Mouse (Mus musculus) Muller cell, postnatal 12 days (primary cell): ENCODE measurements at regions not wholly inside any gene's neighbourhood (a gene's known extent, or its start where the extent isn't known, plus 50 kb on each side); places are given as distances from the start of the nearest gene placed in this dataset.
A peak's percentile ranks its signal among the peaks of the same experiment; 100 is the strongest.

ENCODE experiments used
- DNase-seq: peaks from one replicate; pipeline ENCODE4 v3.0.0-alpha.2; 2015; ENCODE audit errors: inconsistent ontology term

DNA sequence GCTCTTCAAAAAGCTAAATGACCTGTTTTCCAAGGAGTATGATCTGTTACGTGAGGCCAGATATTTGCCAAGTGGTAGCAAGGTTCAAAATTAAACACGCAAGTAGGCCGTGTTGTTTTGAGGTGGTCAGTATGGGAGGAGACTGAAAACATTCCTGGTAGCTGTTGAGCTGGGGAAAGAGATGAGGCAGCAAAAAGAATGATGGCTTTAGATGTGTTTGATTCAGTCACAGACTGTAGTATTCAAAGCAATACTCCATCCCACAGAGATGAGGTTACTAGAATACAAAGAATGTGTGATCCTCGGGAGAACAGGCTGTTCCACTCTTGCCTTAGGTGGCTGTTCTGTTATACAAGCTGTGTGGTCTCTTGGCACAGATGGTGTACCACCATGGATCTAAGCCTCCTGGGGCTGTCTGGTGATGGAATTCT, 742.7 kb upstream of the Zeb2 start:
- DNase-seq = peak; percentile 83

DNA sequence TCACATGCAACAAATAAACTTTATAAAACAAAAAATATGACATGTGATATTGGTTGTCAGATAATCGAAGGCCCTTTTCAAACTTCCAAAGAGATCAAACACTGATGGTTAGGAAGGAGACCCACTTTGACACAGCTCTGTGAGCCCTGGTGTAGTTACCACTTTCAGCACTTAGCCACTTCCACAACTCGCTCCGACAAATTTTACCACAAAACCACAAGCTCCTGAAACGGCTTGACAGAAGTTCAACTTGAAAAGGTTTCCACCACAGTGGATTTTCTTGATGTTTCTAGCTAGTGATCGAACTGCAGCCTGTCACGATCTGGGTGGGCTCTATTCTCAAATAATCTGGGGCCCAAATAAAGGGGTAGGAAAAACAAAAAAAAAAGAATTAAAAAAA, 742.2 kb upstream of the Zeb2 start:
- no peak for DNase-seq

DNA sequence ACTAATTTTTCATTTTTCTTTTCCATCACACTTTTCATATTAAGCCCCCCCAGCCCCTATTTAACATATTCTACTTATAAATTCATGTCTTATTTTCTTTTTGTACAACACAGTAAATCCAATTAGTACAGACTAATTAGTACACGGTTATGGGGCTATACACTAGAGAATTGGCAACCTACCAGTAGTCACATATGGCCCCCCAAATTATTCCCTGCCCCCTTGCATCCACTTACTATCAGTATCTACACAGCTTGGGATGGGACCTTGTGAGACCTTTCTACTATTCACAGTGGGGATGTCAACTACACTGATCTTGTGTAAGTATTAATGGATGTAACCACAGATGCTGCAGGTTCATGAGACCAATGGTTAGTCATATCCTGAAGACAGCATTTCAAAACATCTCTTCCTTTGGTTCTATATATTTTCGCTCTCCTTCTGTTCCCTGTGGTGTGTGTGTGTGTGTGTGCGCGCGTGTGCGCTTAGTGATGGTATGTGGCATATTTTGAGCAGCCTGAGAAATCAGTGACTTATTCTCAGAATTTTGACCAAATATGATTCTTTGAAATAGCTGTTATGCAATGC, 732.9 kb upstream of the Zeb2 start:
- no peak for DNase-seq

DNA sequence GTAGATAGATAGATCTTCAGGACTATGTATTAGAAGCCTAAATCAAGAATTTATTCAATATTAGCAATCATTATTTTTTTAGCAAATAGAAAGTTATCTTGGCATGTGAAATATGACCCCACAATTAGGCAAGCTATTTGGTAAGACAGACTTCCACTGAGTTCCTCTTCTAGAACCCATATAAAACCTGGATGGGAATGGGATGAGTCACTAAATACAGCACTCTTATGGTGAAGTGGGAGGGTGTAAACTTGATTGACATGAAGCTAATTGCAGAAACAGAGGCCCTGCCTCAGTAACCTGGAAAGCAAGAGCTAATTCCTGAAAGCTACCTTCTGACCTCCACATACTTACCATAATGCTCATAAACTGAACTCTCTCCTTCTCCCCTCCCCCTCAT, 723.2 kb upstream of the Zeb2 start:
- DNase-seq = no peak

DNA sequence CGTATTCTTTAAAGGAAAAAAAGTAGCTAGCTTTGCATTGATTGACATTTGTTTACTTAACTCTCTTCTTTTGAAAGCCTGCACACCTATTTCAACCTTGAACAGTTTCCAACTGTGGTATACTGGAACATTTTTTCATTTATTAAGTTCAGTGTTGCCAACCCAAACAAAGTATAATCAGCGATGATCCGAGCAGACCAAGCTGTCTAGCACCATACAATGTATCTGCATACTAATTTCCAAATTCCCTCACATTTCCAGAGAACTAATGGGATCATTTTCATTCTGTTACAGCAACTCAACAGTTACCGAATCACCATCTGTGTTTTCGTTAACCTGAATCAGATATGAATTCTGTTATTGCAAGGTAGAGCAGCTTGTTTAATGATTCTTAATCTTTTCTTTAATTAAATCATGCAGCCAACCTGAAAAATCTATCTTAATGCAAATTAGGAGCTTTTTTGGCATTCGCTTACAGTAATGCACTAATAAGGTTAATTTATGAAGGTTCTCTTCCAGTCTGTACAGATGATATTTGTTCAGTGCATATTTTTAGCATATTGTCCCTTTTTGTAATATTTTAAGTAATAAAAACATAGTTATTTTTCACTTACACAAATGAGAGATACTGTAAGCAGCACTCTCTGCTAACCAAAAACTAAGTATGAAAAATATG, 719.5 kb upstream of the Zeb2 start:
- no peak for DNase-seq

DNA sequence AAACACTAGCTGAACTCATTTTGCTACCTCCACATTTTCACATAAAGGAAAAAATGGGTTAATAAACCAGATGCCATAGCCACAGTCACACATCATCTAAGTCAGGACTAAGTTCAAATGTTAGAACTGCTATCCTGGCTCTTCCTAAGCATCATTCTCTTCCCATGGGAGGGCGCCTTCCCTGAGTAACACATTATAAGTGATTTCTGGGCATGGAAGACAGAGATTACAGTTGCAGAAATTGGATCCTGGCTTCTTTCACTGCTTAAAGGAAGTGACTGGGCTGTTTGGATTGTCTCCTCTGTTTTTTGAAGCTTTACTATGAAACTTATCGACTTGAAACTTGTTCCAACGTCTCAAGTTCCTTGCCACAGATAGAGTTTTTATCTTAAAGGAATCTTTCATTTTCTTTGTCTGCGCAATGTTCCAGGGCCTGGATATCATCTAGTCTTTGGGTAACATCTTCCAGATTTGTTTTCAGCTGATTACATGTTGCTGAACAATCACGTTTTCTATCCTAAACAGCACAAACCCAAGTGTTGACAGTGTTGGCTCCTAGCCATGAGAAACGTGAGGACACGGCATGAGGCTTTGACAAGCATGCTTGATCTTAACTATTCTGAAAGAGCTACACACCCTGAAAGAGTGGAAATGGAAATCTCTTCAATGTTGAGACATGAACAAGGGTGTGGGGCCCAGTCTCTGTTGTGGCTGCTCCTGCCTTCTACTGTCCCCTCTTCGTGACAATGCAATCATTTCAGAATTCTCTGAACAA, 700.9 kb upstream of the Zeb2 start:
- no peak for DNase-seq

DNA sequence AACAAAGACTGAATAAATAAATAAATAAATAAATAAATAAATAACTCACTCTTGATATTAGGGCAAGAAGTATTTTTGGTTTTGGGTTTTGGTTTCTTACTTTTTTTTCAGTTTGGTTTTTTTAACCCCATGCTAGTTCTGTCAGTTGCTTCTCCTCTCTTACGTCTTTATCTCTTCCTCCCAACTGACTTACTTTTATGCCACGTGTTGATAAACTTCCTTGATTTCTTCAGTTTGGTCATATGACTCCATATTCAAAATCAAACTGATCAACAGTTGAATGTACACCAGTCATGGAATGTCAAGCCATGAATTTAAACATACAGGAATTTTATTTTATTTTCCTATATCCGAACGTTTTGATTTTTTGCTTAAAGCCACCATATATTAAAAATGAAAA, 697.5 kb upstream of the Zeb2 start:
- no peak for DNase-seq

DNA sequence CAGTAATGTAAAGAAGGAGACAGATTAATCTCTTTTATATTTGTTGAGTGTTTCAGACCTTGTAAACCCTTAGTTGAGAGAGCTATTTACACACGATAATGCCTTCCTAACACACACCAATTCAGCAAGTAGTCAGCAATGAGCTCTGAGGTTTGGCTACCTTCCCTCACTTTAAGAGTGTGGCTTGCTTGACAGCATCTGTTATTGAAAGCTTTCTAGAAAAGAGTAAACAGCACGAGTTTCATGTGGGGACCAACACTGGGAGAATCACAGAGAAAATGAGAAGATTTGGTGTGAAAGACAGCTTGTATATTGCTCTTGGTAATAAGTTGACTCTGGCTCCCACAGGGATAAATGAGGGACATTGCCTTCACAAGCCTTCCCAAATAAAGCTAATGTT, 688.1 kb upstream of the Zeb2 start:
- no peak for DNase-seq

DNA sequence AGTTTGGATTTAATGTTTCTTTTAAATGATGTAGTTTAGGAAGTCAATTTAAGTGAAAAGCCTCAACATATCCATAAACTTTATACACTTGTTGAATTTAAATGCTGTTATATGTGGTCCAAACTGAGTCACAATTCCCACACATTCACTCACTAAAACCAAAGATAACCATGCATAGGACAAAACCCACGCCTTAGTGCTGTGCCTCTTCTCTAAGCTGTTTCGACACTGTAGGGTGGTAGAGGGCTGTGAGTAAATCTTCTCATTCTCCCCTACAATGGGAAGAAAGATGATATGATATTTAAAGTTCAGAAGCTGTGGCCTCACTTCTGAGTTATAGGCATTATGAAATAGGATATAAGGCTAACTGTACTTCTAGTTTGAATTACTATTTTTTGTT, 682.9 kb upstream of the Zeb2 start:
- no peak for DNase-seq

DNA sequence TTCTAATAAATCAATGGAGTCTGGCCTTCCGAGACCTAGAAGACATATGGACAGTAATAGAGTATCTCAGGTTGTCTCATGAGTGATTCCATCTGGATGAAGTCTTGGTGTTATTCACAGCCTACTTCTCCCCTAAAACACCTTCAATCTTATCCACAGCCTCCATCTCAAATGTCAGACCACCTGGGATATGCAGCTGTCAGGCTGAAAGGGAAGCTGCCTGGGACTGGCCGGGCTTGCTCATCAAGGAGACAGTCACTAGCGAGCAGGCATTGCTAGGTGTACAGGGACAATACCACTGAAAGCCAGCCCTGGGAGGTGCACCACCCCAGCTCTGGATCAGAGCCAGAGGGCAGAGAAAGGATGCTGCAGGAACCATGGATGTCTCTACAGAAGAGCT, 676.4 kb upstream of the Zeb2 start:
- DNase-seq = no peak

DNA sequence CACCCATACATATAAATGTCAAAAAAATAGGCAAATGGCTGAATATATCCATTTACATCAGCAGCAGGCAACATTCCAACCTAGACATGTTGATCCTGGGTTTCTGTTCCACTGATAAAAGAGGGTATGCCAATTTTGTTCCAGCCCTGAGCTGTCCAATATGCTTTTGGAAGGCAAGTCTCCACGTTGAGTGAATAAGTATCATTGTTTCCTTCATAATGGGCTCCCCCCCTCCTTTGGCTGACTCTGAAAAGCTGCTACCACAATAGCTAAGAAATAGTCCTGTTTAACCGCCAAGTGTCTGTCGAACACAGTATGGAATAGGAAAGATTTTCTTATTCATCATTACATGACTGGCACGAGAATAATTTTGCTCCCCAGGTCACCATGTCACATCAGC, 672.5 kb upstream of the Zeb2 start:
- DNase-seq = no peak

DNA sequence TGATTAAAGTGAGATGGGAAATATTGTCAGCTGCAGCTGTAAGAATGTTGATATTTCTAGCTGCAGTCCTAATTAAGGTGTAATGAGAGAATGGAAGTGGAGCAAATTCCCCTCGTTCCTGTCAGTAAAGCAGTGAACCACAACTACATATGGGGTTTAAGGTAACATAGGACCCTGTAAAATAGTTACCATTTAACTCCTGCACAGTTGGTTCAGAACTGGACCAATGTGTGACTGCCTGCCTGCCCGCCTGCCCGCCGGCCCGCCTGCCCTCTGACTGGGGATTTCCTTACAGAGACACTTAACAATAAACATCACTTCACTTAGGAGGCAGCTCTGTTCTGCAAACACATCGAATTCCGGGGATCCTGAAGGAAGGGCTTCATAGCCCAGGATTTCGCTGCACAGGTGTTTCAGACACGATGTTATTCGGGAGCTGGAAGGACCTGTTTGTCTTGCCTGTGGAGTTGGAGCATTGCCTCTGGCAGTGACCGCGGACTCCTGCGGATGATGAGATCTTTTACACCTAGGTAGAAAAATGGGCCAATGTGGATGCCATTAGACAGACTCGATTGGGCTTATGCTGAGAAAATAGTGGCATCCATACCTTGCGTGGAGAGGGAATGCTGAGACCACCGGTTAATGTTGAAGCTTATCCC, 670.7 kb upstream of the Zeb2 start:
- DNase-seq = no peak

DNA sequence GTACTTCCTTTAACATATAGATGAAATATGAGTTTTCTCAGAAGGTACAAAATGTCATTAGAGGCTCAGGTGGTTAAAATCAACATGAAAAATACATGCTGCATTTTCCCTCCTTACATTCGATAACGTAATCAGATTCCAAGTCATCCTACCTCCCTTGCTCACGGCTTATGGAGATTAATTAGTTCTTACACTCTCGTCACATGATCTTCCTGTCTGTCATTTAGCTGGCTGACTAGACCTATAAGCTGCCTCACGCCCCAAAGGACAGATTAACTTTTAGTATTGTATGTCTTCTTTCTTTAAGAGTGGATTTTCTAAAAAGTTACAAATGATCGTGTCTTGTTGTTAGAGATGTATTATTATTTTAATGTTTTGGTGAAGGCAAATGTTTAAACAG, 669.6 kb upstream of the Zeb2 start:
- no peak for DNase-seq

DNA sequence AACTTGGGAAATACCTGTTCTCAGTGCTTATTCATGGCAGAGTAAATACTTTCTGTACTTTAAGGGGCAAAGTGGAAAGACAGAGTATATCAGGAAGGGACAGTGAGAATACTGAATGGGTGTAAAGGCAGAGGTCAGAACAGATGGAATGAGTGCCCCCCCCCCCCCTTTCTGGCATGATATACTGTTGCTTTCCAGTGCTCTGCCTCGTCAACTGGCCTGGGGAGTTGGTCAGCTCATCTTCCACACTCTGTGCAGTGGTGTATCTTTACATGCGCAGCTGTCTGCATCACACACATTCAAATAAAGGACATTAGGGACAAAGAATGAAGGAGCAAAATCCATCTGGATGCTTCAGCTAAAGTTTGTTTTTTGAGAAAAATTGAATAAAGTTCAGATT, 668.5 kb upstream of the Zeb2 start:
- DNase-seq = no peak

DNA sequence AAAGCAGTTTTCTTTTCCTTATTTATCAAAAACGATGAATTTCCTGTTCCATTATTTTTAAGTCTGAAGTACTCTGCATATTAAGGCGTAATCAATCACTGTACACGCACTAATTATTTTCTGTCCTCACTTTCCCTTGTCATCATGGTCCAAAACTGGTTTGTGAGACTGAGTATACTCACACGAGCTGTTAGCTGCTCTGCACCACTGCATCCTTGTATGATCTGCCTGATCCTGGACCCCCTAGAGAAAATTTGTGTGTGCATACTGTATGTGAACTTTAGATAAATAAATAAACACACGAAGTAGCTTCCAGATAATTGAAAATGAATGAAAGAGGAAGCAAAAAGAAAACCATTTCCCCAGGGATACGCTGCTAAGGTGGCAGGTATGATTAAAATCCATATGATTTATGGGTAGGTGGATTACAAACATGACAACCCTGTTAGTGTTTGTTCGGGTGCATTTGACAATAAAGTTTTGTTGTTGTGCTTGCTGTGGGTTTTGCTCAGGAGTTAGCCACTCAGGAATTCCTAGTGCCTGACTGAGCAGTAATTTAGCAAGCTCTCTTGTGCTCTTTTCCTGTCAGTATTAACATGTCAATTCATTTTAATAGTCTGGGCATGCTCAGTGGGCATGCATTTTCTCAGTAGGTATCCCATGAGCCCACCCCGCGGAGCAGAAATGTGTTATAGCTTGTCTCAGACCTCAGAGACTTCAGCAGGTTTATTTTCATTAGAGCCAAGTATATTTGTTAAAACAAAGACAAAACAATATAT, 666.6 kb upstream of the Zeb2 start:
- DNase-seq = no peak

DNA sequence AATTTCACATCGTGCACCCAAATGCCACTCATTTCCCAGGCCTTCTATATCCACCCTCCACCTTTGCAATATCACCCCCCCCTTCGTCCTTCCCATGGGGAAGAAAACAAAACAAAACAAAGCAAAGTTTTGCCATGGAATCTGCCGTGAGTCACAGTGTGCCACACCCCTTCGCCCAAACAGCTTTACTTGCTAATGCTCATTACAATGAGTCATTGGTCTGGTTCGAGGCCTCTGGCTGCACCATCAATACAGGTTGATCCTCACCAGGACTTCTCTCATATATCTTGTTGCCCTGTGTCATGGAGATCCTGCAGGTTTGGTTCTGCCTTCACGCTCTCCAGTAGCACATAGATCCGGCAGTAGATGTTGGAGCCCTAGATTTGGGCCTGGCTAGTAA, 660.3 kb upstream of the Zeb2 start:
- peak; percentile 24 for DNase-seq

DNA sequence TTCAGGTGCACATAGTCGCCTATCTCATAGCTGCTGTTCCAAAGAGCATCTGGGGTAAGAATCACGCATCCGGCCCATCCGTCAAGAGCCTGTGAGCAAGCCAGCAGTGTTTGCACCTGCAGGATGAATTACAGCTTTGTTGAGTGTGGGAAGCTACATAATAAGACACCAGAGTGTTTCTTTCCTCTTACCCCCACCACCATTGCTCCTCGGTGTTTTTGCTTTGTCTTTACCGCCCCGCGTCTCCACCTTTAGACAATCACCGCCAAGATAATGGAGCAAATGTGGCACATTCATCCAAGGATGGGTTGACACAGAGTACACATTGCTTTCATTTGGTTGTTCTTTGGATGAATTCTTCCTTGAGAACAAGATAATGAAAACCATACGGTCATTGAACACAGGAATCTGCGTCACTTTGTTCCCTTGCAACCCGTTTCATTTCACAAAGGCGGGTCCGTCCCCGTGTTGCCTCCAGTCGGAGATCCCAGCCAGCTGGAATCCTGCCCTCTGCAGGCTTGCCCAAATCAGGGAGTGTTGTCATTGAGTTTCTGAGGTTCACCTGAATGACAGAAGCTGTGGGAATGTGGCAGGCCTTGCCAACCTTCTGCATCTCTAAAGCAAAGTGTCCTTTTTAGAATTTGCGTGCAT, 659.4 kb upstream of the Zeb2 start:
- peak; percentile 50 for DNase-seq

DNA sequence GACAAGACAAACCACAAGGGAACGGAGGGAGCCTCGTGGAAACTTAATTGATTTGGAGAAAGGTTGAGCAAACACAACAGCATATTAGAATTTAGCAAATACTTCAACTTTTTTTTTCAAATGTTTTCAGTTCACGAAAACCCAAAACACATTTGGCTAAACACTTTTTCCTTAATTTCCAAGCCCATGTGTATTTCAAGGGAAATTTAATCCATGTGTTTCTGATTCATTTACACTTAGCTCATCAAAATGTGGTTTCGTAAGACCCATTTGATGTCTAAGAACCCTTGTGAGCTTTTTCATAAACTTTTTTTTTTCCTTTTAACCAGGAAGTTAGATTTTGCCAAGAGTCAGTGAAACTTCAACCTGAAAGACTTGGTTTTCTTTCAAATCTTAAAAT, 658.5 kb upstream of the Zeb2 start:
- no peak for DNase-seq

DNA sequence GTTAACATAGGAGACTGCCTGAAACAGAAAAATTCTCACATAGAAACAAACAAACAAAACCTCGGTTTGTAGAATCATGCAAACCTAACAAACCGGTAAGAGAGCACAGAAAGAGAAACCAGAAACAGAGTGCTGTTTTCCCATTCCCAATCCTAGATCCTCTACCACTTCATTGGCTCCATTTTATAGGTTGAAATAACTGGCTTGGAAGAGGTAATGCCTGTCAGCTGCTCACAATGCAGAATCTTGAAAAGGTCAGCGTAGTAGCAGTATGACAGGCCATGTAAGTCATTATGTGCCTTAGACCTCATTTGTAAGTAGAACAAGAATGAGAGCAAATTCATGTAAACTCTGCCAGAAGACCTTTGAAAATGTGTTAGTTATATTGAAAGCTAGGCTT, 657.2 kb upstream of the Zeb2 start:
- DNase-seq = no peak

DNA sequence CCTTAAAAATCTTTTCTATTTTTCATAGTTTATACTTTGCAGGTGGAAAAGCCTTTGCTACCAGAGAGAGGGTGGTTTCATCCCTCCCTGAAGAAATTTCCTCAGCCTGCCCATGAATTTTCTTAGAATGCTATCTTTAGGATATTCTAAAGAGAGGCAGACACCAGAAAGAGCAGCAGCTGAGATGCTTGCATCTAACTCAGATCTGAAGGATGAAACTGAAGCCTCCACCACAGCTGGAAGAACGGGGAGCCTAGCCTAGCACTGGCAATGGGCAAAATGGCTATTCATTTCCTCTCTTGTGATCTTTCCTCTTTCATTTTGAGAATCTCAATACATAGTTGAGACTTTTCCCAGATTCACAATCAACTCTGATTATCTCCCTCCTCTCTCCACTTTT, 640.0 kb upstream of the Zeb2 start:
- DNase-seq = no peak

DNA sequence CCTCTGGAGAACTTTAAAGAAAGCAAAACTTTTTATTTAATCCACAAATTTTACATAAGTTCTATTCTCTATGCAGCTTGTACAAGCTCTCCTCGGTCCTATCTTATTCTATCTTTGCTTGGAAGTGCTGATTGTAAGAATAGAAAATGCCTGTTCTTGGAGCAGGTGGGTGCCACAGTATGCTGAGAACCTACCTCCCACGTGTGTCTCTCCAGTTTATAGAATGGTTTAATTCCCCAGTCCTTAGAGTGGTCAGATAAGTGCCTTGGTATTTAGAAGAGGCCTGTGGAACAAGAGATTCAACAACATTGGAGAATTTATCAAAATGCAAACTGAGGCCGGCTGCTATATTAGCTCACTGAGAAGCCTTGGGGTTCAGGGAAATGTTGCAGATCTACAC, 639.2 kb upstream of the Zeb2 start:
- DNase-seq = no peak
